Mouse (Mus musculus) cerebral cortex, adult 2 months (tissue): Measurements from ENCODE around the gene Ptpn12.

Experiments
- WGBS: fragments of 180-500 bp; shearing (Covaris S2); methylation state at CpG from one replicate; pipeline ENCODE4 v1.1.7; 2018; 5-methylcytosine and 5-hydroxymethylcytosine counted together

Gene Ptpn12

GRCm38 (mm10) chr5:21017075-21017474 lies 38.6 kb downstream of the Ptpn12 start:
- WGBS = 61% methylated on average over 5 of the region's 5 CpGs

- 91% methylated on average over 6 of the region's 6 CpGs for WGBS
Measured at GRCm38 (mm10) chr5:21002723-21003122, 53.0 kb downstream of the Ptpn12 start.

GRCm38 (mm10) chr5:21001622-21002315 lies 53.9 kb downstream of the Ptpn12 start:
- WGBS = 96% methylated on average over 10 of the region's 10 CpGs

- WGBS = 90% methylated on average over 6 of the region's 6 CpGs
Measured at GRCm38 (mm10) chr5:20998427-20998826, 57.3 kb downstream of the Ptpn12 start.

- 94% methylated on average over 6 of the region's 6 CpGs for WGBS
Measured at GRCm38 (mm10) chr5:20997555-20997954, 58.2 kb downstream of the Ptpn12 start.

GRCm38 (mm10) chr5:20990062-20990809 lies 65.5 kb downstream of the Ptpn12 start:
- WGBS = 96% methylated on average over 8 of the region's 8 CpGs

- WGBS = 96% methylated on average over 8 of the region's 8 CpGs
Measured at GRCm38 (mm10) chr5:20986271-20986670, 69.4 kb downstream of the Ptpn12 start.

- WGBS = 97% methylated on average over 4 of the region's 4 CpGs
Measured at GRCm38 (mm10) chr5:20974690-20975089, 81.0 kb downstream of the Ptpn12 start.

GRCm38 (mm10) chr5:20973999-20974398 lies 81.7 kb downstream of the Ptpn12 start:
- WGBS = 53% methylated on average over 7 of the region's 7 CpGs

GRCm38 (mm10) chr5:20973069-20973468 lies 82.6 kb downstream of the Ptpn12 start:
- WGBS = 74% methylated on average over 5 of the region's 5 CpGs

- 62% methylated on average over 9 of the region's 9 CpGs for WGBS
Measured at GRCm38 (mm10) chr5:20968963-20969362, 86.7 kb downstream of the Ptpn12 start.

- 81% methylated on average over 9 of the region's 9 CpGs for WGBS
Measured at GRCm38 (mm10) chr5:20968493-20968892, 87.2 kb downstream of the Ptpn12 start.

GRCm38 (mm10) chr5:20967942-20968341 lies 87.8 kb downstream of the Ptpn12 start:
- WGBS = 27% methylated on average over 4 of the region's 4 CpGs

GRCm38 (mm10) chr5:20964446-20964845 lies 91.3 kb downstream of the Ptpn12 start:
- 65% methylated on average over 6 of the region's 6 CpGs for WGBS

GRCm38 (mm10) chr5:20963295-20963694 lies 92.4 kb downstream of the Ptpn12 start:
- WGBS = 49% methylated on average over 9 of the region's 9 CpGs

GRCm38 (mm10) chr5:20960927-20961326 lies 94.8 kb downstream of the Ptpn12 start:
- 97% methylated on average over 2 of the region's 2 CpGs for WGBS

- 98% methylated on average over 3 of the region's 3 CpGs for WGBS
Measured at GRCm38 (mm10) chr5:20956298-20956697, 99.4 kb downstream of the Ptpn12 start, which contains the start of gene Rsbn1l. Rsbn1l (minus strand) TSS chr5:20956398.

- WGBS = 76% methylated on average over 13 of the region's 13 CpGs
Measured at GRCm38 (mm10) chr5:20955114-20955835, 100.4 kb downstream of the Ptpn12 start.

GRCm38 (mm10) chr5:20952337-20952925 lies 103.3 kb downstream of the Ptpn12 start:
- 24% methylated on average over 9 of the region's 9 CpGs for WGBS

- WGBS = under 1% methylated on average over 51 of the region's 51 CpGs
Measured at GRCm38 (mm10) chr5:20951666-20952281, 103.9 kb downstream of the Ptpn12 start.

- WGBS = under 1% methylated on average over 82 of the region's 88 CpGs
Measured at GRCm38 (mm10) chr5:20950855-20951650, 104.7 kb downstream of the Ptpn12 start.
